Mouse (Mus musculus): ENCODE results near the gene Ephb4.

The Ephb4 gene

DNA sequence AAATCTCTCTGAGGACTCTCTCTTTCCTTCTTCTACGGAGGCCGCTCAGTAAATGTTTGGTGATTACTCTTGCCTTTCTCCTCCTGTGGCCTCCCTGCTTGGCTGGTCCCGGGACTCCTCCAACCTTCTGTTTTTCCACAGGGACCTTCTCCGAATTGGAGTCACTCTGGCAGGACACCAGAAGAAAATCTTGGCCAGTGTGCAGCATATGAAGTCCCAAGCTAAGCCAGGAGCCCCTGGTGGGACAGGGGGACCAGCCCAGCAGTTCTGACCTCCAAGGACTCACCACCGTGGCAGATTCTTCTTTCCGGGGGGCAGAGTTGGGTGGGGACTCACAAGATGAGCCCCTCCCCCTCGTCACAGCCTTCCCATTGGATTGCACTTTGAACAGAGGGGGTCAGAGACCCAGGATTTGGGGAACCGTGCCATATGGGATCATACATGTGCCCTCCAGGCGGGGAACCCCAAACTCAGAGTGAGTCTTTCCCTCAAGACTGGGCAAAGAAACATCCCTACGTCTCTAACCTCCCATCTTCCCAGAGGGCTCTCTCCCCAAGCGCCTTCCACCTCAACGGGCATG is 23.6 kb downstream of the Ephb4 start:
- no peak for DNase-seq (ENCODE audit: low read depth)

DNA sequence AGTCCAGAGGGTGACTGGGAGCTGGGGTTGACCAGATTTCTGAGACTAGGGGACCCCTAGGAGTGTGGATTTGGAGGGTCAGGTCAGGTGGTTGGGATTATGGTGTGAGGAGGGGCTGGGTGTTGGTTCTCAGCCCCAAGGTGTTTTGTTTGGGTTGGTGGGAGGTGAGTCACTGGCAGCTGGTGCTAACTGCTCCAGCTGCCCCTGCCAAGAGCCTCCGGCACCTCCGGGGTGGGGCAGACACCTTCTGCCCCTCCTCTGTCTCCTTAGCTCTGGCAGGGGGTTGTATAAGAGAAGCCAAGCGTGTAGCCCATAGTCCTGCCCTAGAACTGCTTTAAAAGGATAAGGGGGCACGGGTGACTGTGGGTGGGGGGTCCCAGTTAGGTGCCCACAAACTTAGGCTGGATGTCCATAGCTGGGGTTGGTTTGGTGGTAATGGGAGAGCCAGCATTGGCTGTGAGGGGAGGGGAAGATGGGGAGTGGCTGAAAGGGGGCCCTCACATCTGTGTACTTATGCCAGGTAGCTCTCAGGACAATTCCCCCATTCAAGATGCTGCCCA is 24.7 kb downstream of the Ephb4 start:
- no peak for DNase-seq (ENCODE audit: low read depth)

DNA sequence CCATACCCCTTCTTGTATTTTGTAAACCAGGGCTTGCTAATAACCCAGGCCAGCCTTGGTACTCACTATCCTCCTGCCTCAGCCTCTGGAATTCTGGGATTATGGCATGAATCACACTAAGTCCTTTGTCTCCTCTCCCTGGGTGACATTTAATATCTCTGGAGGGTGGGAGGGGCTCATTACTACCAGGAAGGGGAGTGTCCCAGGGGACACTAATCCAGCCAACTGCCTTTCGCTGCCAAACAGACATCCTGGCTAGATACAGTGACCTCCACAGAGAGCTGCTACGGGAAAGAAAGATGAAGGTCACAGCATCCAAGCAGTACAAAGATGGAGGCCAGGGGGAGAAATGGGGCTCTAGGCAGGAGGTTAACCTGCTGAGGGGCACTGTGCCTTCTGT is 25.7 kb downstream of the Ephb4 start:
- DNase-seq (ENCODE audit: low read depth), result no peak

DNA sequence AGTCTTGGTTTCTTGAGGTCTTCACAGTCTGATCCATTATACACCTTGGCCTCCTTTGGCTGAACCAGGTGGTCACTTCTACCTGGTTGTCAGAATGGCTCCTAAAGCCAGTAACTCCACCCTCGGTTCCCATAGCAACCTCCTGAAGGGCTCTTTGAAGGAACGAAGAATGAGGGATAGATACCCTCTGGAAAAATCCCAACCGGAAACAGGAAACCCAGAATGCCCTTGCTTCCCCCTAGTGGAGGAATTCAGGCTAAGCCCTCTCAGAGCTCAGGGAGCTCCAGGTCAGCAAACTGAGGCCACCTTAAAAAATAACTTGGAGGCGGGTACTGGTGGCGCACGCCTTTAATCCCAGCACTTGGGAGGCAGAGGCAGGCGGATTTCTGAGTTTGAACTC is 26.3 kb downstream of the Ephb4 start:
- no peak for DNase-seq (ENCODE audit: low read depth)

DNA sequence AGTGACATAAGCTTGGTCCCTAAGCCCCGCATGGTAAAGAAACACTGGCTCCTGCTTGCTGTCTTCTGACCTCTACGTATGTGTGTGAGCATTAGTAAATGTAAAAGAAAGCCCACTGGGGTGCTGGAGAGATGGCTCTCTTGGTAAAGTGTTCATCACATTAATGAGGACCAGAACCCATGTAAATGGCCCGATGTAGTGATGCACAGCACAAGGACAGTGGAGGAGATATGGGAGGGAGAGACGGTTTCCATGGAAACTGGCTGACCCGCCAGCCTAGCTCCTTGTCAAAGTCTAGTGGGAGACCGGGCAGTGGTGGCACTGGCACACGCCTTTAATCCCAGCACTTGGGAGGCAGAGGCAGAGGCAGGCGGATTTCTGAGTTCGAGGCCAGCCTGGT is 26.8 kb downstream of the Ephb4 start:
- DNase-seq (ENCODE audit: low read depth), result no peak

DNA sequence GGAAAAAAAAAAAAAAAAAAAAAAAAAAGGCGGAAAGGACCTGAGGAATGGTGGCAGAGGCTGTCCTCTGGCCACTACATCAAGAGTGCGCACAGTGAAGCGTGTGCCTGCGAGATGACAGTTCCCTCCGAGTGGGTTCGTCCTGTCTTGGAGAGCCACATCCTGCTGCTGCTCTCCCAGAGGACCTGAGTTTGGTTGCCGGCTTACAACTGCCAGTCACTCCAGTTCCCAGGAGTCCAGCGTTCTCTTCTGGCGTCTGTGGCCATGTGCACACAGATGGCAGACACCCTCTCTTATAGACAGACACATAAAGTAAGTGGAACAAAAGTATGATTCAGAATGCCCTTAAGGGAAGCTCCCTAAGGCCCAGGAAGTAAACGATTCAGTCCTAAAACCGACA is 27.3 kb downstream of the Ephb4 start:
- no peak for DNase-seq (ENCODE audit: low read depth)

DNA sequence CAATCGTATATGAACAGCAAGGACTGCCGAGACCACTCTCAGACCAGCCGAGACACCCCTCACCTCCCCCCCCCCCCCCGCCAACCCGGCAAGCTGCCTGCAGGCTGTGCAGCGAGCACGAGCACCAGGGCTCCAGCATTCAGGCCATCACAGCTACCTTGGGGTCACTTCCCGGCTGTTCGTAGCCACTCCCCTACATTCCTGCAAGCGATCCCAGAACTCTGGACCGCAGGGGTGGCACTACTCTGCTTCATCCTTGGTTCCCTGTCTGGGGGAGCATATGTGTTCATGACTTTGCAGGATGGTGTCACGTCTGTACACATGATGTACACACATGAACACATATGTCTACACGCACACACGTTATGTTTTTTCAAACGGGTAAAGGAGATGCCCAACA is 27.7 kb downstream of the Ephb4 start:
- DNase-seq (ENCODE audit: low read depth), result no peak

DNA sequence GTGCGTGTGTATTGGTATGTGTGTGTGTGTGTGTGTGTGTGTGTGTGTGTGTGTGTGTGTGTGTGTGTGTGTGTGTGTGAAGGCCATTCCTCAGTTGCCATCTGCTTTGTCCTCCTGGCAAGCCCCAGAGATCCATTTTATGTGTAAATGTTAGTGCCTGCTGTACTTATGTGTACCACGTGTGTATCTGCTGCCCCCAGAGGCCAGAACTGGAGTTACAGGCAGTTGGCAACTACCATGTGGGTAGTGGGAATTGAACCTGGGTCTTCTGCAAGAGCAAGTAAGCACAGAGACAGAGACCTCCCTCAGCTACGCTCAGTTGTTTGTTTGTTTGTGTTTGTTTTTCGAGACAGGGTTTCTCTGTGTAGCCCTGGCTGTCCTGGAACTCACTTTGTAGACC is 31.2 kb downstream of the Ephb4 start:
- DNase-seq (ENCODE audit: low read depth), result peak; percentile 49

DNA sequence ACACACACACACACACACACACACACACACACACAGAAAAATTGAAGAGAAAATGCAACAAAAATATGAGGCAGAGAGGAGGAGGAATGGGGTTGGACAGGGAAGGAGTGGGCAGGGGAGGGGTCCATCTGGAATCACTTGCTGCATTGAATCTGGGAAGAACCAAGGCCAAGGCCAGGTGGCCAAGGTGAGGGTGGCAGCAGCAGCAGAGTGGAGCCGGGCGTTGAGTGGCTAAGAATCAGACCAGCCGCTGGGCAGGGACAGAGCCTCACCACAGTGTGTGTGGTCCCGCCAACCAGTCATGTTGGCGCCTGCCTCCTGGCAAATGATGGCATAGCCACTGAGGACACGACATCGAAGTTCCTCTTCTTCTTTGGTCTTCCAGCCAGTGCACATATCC is 33.5 kb downstream of the Ephb4 start:
- DNase-seq (ENCODE audit: low read depth), result no peak

DNA sequence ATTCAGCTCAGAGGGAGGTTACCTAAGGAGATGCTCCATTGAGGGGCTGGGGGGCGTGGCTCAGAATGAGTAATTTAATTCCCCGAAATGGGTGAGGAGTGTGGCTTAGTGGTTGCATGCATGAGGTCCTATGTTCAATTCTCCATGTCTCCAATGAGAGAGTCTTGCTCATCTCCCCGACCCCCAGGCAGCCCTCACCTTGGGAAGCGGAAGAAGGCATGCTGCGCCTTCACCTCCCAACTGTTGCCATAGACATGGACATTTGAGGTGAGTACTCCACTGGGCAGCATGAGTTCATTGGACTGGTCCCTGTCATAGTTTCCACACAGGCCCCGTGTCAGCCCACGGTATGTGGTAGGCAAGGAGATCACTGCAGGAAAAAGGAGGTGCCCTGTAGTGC is 36.8 kb downstream of the Ephb4 start:
- no peak for DNase-seq (ENCODE audit: low read depth)

DNA sequence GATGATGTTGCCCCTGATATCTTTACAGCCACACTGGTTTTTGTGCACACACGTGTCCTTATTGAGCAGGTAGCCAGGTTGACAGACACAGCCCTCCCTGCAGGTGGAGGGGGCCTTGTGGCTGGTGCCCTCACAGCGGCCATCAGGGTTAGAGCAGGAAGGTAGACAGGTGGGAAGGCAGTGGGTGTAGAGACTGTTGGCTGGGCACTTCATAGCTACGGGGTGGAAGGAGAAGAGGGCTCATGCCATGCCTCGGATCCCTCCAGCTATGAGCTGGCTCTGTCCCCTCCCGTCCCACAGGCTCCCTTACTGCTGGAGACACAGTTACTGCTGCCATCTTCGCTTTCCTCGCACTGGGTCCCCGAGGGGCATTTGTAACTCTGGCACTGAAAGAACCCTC is 41.7 kb downstream of the Ephb4 start:
- DNase-seq (ENCODE audit: low read depth), result no peak

DNA sequence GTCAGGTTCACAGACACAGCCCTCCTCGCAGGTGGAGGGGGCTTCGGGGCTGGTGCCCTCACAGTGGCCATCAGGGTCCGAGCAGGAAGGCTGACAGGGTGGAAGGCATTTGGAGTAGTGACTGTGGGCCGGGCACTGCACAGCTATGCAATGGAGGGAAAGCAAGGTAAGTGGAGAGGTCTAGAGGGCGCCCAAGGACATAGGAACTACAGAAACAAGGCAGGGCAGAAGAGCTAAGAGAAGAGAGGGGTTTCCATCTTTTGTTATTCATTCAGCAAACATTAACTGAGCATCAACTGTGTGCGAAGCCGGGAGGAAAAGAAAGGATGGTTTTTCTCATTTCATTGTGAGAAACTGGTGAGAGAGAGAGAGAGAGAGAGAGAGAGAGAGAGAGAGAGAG is 44.5 kb downstream of the Ephb4 start:
- DNase-seq (ENCODE audit: low read depth), result no peak

DNA sequence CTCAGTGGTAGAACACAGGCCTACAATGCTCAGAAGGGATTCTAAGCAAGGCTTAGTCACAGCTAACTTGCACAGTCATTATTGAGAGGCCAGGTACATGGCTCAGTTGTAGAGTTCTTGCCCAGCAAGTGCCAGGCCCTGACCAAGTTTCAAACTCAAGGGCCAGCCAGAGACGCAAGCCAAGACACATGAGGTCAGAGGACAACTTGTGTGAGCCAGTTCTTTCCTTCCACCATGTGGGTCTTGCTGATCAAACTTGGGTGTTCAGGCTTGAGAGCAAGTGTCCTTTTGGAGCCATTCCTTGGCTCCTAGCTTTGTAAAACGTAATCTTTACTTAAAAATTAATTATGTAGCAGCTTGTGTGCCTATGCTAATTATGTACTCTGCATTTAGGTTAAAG is 54.2 kb downstream of the Ephb4 start:
- no peak for DNase-seq (ENCODE audit: low read depth)

DNA sequence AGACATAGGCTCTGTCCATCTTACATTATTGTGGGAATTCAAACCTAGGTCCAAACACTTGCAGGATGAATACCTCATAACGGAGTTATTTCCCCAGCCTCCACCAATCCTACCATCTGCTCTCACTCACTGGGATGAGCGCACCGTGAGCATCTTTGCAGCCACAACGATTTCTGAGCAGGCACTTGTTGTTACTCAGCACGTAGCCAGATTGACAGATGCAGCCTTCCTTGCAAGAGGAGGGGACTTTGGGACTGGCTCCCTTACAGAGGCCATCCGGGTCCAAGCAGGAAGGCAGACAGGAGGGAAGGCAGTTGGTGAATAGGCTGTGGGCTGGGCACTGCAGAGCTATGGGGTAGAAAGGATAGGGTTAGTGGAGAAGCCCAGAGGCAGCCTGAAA is 59.5 kb downstream of the Ephb4 start:
- no peak for DNase-seq (ENCODE audit: low read depth)

DNA sequence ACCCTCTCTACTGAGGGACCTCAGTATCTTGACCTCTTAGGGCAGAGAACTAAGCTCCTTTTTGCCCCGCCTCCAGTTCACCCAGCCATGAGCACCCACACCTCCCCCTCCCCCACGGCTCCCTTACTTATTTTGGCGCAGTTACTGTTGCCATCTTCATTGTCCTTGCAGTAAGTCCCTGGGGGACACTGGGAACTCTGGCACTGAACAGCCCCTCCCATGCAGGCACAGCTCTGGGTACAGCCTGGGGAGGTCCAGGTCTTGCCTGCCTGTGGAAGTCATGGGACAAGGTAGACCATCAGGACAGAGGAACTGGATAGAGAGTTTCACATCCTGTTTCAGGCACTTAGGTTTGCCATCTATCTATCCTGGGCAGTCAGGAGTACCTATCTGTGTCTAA is 60.2 kb downstream of the Ephb4 start:
- no peak for DNase-seq (ENCODE audit: low read depth)

DNA sequence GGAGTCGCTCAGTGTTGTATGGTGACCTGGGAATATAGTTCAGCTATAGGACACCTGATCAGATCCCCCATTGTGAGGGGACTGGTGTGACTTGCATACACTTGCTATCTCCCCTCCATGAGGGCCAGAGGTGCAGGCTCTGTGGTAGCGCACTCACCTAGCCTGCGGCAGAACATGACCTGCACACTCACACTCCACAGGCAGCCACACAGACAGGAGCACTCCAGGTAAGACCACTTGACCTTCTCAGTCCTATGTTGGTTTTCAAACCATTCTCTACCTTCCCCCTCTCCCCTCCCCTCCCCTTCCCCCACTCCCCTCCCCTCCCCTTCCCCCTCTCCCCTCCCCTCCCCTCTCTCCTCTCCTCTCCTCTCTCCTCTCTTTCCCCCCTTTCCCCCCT is 60.6 kb downstream of the Ephb4 start:
- no peak for DNase-seq (ENCODE audit: low read depth)

DNA sequence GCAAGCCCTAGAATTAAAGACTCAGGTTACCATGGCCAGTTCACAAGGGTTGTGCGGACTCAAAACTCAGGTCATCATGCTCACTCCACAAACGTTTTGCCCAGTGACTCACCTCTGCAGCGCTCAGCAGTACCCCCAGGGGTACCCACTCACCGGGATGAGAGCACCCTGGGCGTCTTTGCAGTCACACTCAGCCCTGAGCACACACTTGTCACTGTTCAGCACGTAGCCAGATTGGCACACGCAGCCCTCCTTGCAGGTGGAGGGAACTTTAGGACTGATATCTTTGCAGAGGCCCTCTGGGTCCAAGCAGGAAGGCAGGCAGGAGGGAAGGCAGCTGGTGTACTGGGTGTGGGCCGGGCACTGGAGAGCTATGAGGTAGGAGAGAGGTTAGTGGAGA is 61.3 kb downstream of the Ephb4 start:
- no peak for DNase-seq (ENCODE audit: low read depth)

DNA sequence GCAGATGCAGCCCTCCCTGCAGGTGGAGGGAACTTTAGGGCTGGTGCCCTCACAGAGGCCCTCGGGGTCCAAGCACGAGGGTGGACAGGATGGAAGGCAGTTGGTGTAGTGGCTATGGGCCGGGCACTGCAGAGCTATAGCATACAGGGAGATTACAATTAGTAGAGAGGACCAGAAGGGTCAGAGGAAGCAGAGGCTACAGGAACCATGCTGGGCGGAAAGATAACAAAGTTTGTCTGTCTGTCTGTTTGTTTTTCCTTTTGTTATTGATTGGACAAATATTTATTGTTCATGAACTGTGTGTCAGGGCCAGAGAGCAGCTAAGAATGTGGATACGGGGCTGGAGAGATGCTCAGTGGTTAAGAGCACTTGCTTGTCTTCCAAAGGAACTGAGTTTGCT is 64.3 kb downstream of the Ephb4 start:
- DNase-seq (ENCODE audit: low read depth), result no peak

DNA sequence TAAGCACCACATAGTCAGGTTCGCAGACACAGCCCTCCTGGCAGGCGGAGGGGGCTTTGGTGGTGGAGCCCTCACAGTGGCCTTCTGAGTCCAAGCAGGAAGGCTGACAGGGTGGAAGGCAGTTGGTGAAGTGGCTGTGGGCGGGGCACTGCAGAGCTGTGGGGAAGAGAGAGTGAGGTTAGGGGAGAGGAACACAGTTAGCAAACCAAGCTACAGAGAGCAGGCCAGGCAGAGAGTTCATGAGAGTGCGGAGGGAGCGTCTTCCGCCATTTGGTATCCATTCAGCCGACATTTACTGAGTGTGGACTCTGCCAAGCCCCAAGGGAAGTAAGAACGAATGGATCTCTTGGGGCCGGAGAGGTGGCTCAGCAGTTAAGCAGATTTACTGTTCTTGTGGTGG is 69.2 kb downstream of the Ephb4 start:
- peak; percentile 19 for DNase-seq (ENCODE audit: low read depth)

DNA sequence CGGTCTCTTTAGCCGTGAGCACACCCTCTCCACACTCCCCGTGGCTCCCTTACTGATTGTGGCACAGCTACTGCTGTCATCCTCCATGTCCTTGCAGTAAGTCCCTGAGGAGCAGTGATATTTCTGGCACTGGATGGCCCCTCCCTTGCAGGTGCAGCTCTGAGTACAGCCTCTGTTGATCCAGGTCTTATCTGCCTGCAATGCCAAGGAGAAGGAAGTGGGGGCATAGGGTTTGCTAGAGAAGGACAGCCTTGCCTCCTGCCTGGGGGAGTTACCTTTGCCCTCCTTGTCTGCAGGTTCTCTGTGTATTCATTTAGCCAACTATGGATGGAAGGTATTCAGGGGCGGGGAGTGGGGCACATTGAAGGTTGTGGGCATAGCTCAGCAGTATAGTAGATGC is 69.9 kb downstream of the Ephb4 start:
- DNase-seq (ENCODE audit: low read depth), result no peak

DNA sequence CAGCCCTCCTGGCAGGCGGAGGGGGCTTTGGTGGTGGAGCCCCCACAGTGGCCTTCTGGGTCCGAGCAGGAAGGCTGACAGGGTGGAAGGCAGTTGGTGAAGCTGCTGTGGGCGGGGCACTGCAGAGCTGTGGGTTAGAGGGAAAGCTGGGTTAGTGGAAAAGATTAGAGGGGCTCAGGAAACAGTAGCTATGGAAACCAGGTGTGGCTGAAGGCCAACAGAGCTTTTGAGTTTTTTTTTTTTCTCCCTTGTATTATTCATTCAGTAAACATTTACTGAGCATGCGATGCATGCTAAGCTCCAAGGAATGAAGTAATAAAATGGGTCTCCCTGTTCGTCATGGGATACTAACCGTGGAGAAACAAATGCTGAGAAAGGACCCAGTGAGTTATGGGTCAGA is 75.7 kb downstream of the Ephb4 start:
- DNase-seq (ENCODE audit: low read depth), result no peak
